Mouse (Mus musculus) CH12.LX (cell line): ENCODE measurements around the gene Nhlrc1.

Experiments used
- EP300 ChIP-seq: IDR thresholded peaks from 2 replicates; pipeline ENCODE4 v1.6.1; 2011; ENCODE audit warnings: low read length, improper control_type of control experiment
- IRF4 ChIP-seq: IDR thresholded peaks from 2 replicates; pipeline ENCODE4 v1.6.1; 2014; ENCODE audit warnings: low read depth, mild to moderate bottlenecking, inconsistent platforms, low read length, improper control_type of control experiment
- RCOR1 ChIP-seq: conservative IDR thresholded peaks from 2 replicates; pipeline ENCODE4 v1.6.1; 2012; ENCODE audit warnings: low read depth, mild to moderate bottlenecking, inconsistent platforms, low read length, improper control_type of control experiment
- USF1 ChIP-seq: IDR thresholded peaks from 2 replicates; pipeline ENCODE4 v1.6.1; 2014; ENCODE audit warnings: low read depth, mild to moderate bottlenecking, inconsistent platforms, low read length, improper control_type of control experiment

GRCm38 (mm10) chr13:47043030-47043680 is 28.5 kb upstream of the Nhlrc1 start, which contains the start of gene Kdm1b:
- TF ChIP-seq EP300 (no peak), USF1 (no peak), IRF4 (no peak), RCOR1 (no peak)
